Mouse (Mus musculus) layer of hippocampus, adult 9-10 months (tissue): Measurements from ENCODE around the gene Arap2.
A peak's percentile ranks its signal among the peaks of the same experiment; 100 is the strongest.
"Not testable (repeated sequence)": the region's sequence is repeated elsewhere in the genome, so short reads cannot be mapped to it uniquely, and the experiment has no call there.

Experiments used
- DNase-seq: peaks from one replicate; pipeline ENCODE4 v3.0.0; 2022; ENCODE audit warnings: low spot score

Arap2 gene

DNA sequence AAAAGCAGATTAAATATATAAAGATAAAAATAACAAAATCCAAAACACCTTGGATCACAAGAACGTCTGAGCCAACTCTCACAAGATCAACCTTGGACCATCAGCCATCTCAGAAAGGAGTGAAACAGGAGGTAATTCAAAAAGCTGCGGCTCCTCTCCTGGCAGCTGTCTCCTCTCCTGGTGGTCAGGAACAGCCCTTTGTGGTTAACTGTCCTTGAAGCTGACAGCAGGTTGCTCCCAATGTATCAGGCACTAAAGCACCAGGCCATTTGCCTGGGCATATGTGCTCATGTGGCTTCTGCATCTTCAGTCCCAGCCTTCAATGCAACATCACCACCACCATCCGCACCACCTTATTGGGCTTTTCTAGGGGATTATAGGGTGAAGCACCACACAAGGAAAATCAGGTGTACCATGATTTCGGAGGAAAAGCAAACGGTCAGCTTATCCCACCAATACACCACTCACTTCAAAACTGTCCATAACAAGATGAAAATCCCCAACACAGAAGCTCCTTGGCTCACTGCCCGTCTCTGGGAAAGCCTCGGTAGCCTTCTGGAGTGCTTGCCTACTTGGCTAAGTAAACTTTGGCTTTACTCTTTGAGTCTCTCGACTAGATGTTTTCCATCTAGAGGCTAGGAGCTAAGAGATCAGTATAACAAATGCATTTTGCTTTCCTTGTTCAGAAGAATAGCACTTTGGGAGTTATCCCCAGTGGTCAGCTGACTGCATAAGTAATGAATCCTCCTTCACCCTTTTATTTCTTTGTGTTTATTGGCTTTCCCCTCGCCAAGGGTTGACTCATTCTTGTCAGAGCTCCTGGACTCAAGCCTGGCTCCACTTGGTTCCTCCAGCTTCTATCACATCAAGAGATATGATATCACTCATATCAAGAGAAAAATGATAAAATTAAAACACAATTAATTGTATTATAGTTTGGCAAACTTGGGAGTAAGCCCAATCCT is 26.2 kb downstream of the Arap2 start:
- no peak for DNase-seq

GRCm38 (mm10) chr5:62730573-62730972 is 35.4 kb downstream of the Arap2 start:
- not testable (repeated sequence) for DNase-seq

GRCm38 (mm10) chr5:62725551-62725950 is 40.4 kb downstream of the Arap2 start:
- DNase-seq, result no peak

DNA sequence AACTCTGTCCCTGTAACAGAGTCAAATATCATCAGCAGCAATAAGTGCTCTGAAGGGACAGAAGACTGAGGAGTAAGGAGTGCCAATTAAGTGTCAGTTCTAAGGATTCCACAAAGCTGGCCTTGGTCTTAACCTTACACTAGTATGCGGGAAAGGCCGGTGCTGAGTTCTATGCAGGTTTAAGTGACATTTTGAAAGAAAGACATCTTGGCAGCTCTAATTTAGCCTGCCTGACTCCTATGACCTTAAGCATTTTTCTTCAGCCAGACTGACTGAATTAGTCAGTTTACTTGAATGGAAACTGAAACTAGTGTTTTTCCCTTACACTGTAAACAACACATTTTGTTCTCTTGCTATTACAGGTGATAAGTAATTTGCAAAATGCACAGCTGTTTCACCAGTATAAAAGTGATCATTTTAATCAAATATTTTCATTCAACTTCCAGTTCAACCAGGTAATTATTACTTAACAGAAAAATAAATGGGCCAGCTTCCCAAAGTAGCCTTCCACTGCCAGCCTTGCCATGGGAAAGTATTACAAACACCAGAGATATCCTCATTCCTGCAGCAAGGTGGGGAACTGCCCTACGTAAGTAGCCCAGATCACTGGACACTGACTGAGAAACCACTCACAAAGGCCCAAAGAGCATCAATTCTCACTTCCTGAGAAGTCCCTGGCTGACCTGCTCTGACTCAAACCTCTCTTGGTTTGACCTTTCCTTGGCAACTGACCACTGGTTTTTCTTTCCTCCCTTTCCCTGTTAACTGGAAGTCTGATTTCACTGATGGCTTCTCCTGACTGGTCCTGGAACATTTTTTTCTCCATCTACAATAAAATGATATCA is 42.5 kb downstream of the Arap2 start:
- DNase-seq, result no peak

DNA sequence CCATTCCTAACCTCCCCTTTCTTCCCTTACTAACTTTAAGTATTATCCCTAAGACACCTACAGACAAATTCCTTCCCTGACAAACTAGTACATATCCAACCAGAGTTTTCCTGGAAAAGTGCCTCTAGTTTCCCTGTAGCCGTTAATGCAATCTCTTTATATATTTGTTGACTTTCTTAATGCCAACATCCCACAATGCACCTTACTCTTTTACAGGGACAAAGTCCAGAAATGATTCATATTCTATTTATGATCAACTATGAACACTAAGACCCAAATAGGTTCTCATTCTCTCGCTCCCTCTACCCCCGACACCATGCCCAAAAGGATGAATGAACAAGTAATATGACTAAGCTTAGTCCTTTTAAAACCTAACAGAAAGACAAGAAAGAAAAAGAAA is 49.5 kb downstream of the Arap2 start:
- DNase-seq, result no peak

DNA sequence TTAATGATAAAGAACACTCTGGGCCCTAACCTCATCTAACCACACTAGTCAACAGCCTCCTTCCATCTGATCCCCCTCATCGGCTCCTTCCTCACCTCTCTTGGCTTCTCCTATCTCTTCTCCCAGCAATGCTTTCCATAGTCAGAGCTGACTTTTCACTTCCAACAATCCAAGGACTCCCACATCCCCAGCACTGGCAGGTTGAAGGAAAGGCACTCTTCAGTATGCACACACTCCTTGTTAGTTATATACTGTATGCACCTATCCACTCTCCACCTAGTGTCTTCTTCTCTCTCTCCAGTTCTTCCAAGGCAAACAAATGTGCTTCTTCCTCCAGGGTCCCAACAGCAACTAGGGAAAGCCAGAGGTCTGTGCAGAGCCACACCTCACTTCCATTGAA is 50.0 kb downstream of the Arap2 start:
- no peak for DNase-seq

DNA sequence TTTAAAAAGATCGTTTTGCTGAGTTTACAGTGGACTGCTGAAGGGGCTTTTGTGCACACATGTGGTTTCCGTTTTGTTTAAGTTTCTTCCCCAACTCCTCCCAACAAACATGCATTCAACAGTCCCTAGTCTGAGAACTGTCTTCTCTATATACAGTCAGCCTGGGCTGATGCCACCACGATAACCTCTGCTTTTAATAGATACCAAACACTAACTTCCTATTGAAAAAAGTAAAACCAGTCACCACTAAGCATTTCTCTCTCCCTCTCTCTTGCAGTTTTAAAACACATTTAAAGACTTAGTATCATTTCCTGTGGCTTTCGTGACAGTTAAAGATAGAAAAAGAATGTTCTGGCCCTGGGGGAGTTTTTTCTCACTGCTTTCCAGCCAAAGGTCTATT is 50.5 kb downstream of the Arap2 start:
- DNase-seq, result no peak

DNA sequence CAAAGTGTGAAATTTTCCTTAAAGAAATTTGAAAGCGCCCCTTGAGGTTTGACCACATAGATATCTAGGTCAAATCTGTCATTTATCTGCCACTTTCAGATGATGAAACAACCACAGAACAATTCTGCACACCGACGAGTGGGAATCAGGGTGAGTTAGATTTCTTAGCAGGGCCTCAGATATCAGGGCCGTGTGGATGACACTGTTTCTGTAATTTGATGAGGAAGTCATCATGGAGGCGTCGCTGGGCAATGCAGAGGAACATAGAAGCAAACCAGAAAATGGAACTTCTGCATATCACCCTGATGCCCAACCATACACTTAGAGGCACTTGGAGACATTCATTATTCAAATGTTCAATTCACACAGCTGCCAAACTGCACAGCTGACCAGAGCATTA is 55.0 kb downstream of the Arap2 start:
- no peak for DNase-seq

GRCm38 (mm10) chr5:62706900-62707299 is 59.1 kb downstream of the Arap2 start:
- peak; percentile 68 for DNase-seq

DNA sequence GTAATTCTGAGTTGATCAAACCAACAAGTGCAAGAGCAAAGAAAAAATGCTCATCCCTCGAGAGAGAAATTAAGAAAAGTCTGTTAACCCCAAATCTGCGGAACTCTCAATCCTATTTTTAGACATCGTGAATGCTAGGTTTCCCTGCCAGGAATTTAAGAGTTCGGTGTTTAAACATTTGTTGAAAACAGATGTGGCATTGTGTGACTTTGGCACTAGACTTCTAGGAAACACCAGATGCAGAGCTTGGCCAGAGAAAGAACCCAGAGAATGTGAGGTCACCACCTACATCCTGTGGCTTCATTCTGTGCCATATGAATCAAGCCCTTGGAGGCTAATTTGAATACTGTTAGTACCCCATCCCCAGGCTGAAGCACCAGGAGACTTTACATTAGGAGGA is 76.0 kb downstream of the Arap2 start:
- no peak for DNase-seq

DNA sequence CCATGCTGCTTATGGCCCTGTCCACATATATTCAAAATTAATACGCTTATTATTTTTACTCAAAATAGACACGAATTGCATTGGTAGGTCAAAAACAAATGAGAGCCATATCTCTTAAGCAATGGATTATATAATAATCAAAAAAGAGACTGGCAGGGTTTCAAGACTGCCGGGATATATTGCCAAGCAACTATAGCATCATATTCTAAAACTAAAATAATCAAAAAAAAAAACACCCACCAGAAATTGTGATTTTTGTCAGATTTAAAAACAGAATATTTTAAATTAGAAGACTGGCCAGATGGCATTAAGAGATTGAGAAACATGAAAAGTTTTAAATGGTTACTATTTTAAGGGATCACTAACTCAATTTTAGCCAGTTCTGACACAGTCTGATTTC is 82.2 kb downstream of the Arap2 start:
- DNase-seq, result no peak

- DNase-seq, result no peak
Measured at GRCm38 (mm10) chr5:62683207-62683606, 82.8 kb downstream of the Arap2 start.

- DNase-seq, result no peak
Measured at GRCm38 (mm10) chr5:62677390-62677789, 88.6 kb downstream of the Arap2 start.

DNA sequence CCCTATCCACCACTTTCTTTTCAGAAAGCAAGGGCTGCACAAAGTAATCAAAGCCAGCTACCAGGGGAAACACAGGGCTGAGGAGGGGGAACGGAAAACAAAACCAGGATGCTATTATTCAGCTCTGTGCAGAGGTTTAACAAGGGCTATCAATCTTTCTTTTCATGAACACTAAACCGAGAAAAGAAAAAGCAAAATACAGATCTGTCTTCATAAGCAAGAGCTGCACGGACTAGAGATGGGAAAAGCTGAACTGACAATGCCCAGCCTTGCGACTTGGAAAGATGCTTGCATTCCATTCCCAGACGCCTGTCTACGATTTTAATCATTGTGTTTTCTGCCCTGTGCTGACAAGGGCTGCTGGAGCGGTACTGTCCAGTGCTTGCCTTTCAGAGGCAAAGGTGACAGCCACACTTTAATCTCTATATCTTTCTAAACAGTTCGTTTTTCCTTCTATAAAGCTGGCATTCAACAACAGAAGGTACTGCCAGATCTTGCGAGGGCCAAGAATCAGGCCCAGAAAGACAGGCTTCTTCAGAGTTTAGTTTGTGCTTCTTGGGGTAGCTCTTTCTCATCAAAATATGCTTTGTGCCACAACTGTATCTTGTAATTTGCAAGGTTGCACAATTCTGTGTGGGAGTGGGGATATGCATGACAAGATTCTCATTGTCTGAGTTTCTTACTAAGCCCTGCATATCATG is 93.1 kb downstream of the Arap2 start:
- DNase-seq, result no peak

GRCm38 (mm10) chr5:62665329-62665728 is 100.6 kb downstream of the Arap2 start:
- DNase-seq, result no peak

GRCm38 (mm10) chr5:62664847-62665246 is 101.1 kb downstream of the Arap2 start:
- no peak for DNase-seq

DNA sequence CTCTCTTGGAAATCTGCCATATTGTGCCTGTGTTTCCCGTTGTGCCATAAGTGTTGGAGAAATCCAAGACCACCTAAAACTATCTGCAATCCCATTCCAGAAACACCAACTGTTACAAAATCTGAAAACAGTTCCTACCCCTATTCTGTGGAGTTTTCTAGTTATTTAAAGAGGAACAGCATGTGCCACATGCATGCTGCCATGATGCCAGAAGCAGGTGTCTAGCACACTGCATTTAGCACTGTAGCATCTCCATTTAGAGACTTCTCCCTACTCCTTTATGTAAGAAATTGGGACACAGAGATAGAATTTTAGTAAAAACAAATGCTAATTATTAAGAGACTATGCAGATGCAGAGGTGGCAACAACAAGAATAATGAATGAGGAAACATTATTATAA is 102.8 kb downstream of the Arap2 start:
- no peak for DNase-seq

DNA sequence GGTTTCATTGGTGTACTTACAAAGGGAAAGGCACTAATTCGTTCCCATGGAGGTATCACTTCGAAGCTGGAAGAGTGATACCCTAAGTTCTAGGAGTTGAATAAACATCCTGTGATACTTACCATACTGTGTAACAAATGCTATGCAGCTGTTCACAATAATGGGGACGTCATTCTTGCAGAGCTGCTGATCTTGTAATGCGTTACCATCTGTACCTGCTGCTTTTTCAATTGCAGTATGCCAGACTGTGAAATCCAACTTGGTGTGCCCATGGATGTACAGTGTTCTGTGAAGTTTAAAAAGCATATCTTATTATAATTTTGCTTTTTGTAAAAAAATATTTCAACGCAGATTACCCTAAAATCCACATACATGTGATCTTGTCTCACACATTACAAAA is 112.0 kb downstream of the Arap2 start:
- DNase-seq, result no peak

DNA sequence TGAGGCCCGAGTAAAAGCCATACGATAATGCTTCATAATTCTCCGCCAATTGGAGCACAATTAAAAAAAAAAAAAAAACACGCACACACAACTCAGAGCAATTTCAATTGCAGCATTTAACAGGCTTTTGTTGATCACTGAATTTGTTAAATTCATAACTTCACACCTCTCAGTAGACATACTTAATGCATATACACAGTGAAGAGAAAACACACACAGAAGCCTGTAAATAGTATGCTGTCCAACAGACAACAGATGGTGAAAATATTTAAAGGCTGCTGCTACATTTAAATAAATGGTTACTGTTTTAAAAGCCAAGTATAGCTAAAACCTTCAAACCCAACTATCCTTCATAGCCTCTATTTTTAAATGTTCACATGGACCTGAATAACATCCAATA is 123.6 kb downstream of the Arap2 start:
- no peak for DNase-seq

GRCm38 (mm10) chr5:62640501-62640900 is 125.5 kb downstream of the Arap2 start:
- no peak for DNase-seq

- DNase-seq, result no peak
Measured at GRCm38 (mm10) chr5:62636341-62636740, 129.6 kb downstream of the Arap2 start.

- DNase-seq, result no peak
Measured at GRCm38 (mm10) chr5:62628901-62629300, 137.1 kb downstream of the Arap2 start.
